Mouse (Mus musculus): Measurements from ENCODE around the gene Ctnnd2.

- no peak for TF ChIP-seq POLR2A (IDR thresholded peaks at IDR 0.05; ENCODE audit: borderline replicate concordance, extremely low read depth, low read depth, low read length)
- TF ChIP-seq CTCF (IDR thresholded peaks at IDR 0.05; ENCODE audit: insufficient read depth, low read length), result no peak
Observed at GRCm38 (mm10) chr15:30199785-30200184, 27.4 kb downstream of the Ctnnd2 start.

Measured in lung, adult 2 months (tissue).